Mouse (Mus musculus) lung, postnatal 36 days (tissue): Measurements from ENCODE around the gene Aurkb.
A peak's percentile ranks its signal among the peaks of the same experiment; 100 is the strongest.
"Not testable (repeated sequence)": the region's sequence is repeated elsewhere in the genome, so short reads cannot be mapped to it uniquely, and the experiment has no call there.

Experiments
- DNase-seq: peaks from one replicate; pipeline ENCODE4 v3.0.0; 2022; ENCODE audit warnings: mixed read lengths

Aurkb gene

DNA sequence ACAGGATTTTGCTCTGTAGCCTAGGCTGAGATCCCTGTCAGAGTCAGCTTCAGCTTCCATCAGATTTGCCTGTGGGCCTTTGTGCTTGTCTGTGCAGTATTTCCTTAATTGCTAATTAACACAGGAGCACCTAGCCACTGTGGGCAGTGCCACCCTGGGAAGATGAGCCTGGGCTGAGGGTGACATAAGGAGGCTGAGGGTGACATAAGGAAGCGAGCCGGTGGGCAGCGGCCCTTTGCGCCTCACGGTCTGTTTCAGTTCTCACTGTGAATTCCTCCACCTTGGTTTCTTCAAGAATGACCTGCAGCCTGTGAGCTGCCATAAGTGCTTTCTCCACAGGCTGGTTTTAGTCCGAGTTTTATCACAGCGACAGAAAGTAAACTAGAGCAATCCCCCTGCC, 36.2 kb downstream of the Aurkb start:
- no peak for DNase-seq

DNA sequence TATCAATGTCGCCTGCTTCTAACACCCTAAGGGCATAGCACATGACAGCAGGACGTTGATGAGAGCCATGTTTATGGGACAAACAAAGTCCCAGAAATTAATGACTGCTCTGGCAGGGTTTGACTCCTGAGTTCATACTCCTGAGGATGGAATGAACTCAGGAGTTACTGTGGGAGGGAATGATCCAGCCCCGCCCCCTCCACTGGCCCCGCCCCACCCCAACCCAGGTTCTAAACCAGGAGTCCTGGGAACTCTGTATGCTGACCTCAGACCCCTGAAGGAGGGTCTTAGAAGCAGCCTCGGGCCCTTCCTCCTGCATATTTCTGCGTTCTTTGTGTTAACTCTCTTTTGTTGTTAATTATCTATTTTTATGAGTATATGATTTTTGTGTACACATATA, 40.2 kb downstream of the Aurkb start:
- no peak for DNase-seq

DNA sequence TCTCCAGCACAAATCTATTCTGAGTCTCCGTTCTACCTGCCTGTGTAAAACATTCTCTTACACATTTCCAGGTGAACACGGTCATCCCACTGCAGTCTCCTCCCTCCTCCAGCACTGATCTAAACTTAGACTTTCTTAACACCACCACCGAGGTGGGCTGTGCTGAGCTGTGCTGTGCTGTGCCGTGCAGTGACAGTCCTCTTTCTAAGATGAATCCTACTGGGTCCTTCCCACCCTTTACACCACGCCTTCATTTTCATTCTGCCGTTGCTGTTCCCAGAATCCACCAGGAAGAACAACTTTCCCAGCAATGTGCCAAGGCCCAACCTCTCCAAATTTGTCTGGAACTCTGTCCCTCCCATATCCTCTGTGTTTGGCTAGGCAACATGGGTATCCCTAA, 40.9 kb downstream of the Aurkb start:
- DNase-seq: no peak

DNA sequence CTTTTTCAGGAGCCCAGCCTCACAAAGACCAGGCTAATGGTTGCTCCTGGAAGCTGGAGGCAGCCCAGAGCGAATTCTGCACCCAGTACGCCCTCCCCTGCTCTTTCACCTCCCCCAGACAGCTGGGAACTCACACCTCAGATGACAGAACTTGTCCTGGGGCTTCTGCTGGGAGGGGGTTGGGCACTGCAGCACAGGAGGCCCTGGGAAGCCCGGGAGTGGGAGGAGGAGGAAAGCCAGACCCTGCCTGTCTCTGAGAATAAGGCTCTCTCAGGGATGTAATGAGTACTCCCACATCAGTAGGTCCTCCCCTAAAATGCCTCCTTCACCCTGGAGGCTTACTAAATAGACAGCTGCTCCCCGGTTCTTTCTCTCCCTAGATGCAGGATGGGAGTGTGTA, 41.6 kb downstream of the Aurkb start:
- no peak for DNase-seq

DNA sequence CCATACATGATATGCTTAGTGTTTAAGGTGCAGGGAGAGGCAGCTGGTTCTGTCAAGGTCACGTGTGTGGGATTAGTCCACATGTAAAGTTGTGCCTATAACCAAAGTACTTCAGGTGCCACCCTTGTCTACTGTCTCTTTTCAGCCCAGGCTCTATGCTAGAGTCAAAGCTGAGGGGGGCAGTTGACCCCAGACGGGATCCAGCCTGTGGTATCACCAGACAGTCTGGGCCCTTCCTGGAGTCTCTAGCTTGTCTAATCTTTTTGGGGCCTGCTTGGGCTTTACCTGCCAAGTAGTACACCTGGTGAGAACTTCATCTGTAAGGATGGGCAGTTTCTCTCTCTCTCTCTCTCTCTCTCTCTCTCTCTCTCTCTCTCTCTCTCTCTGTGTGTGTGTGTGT, 42.1 kb downstream of the Aurkb start:
- DNase-seq: no peak

DNA sequence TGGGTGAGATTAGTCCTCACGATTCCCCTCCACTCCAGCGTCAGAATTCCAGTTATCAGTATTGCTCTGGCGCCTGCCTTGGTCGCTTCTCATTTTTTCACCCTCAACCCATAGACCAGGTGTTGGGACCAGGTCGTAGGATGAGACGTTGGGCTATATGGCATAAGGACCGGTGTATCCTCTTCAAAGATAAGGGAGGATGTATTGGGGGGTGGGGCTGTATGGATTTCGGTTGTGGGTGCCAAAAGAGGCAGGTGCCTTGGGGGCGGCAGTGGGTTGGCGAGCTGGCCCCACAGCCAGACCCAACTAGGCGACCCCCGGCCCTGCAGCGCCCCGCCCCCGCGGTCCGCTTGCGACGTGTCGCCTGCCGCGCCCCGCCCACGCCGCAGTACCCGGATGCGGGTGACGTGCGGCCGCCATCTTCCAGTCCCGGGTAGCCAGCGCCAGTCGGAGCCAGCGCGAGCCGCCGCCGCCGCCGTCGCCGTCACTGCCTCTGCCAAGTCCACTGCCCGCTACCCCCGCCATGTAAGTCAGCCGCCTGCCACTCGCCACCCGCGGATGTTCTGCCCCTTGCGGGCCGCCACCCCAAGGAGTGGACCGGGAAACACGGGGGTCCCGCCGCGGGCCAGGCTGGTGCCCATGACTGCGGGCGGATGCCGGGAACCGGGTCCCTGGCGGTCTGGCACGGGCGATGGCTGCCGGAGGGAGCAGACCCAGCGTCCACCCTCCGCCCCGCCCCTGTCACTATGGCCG, 42.8 kb downstream of the Aurkb start, which contains the start of gene Vamp2:
Gene Vamp2, plus strand, starts transcription at position 388 of the 753 bp plus-strand sequence.
- DNase-seq: peak; percentile 93

DNA sequence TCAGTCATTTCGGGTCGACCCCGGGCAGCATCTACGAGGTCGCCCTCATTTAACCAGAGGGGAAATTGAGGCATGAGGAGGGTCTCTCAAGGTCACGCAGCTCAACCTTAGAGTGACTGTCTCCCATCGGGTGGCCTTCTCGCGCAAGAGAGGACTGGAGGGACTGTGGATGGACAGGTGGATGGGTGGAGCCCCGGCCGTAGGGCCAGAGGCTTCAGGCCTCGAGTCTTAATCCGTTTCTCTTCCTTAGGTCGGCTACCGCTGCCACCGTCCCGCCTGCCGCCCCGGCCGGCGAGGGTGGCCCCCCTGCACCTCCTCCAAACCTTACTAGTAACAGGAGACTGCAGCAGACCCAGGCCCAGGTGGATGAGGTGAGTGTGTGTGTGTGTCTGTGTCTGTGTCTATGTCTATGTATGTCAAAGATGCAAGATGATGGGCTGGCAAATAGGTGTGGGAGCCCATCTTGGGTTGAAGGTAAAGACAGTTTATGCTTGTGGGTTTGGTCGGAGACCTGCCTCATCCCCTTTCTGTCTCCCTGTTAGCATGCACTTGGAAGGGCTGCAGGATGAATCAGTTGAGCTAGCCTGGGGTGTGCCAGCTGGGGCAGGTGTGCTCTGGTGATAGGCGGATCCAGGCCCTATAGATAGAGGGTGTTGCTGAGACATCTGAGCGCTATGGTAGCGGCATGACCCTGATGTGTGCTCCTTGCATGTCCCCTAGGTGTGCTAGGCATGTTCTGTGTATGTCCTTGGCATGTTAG, 43.6 kb downstream of the Aurkb start:
- DNase-seq: no peak

DNA sequence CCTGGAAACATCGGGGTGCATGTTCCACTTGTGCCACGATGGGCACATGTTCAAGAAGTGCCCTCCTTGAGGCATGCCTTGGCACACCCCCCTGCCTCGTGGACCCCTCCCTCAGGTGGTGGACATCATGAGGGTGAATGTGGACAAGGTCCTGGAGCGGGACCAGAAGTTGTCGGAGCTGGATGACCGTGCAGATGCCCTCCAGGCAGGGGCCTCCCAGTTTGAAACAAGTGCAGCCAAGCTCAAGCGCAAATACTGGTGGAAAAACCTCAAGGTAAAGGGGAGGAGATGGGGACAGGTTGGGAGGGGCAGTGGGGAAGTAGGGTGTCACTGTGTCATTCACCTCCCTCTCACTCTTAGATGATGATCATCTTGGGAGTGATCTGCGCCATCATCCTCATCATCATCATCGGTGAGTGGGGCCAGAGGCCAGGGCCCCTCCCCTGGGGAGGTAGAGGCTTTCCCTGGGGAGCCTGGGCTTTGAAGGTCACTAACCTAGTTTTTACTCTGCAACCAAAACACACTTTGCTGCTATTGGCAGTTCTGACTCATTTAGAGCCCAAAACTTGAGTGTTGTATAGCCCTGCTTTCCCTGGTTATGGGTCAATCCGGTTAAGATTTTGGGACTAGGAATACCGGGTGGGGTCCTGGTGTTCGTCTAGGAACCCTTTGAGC, 44.3 kb downstream of the Aurkb start:
- DNase-seq: no peak

DNA sequence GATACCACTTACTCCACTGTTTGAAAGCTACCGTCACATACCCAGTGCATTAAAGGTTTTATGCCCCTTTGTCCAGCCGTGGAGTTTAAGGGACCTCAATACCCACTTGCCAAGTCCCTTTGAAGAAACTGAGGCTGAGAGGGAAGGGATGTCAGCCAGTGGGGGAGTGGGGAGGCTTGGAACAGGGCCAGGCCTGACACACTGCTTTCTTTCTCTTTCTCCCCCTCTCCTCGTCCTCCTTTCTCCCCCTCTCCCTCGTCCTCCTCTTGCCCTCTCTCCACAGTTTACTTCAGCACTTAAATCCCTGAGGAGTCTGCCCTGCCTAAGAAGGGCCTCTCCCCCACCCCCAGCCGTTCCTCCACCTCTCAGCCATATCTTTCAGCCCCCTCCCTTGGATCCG, 44.9 kb downstream of the Aurkb start:
- DNase-seq: no peak

DNA sequence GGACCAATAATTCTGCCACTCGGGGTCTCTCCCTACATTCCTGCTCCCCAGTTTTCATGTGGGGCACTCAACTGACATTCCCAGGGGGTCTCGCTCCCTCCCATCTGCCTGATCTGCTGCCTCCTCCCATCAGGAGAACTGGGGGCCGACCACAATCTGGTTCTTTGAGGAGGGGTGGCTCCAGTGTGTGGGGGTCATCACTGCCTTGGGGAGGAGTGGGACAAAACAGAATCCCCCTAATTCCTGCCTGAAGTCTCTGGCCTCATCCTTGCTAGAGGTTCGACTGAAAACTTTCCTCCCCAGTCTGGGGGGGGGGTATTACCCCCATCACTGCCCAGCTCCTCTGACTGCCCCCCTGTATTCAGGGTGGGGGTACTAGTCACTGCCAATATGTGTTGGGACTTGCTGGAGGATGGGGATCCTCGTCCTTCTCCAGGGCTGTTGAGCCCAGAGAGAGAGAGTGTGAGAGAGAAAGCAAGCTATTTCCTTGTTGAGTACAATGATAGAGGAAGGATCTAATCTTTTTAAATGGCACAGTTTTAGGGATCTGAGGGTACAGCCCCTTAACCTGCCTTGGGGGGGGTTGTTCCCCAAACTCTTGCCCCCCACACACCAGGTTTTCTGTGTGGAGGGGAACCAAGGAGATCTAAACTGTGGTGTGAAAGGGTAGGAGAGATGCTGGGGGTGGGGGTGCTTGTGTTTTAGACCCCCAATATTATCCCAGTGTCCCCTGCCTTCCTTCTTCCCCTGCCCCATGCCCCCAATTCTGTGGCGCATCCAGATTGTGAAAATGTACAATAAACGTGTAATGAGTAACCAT, 46.3 kb downstream of the Aurkb start:
- DNase-seq: no peak

DNA sequence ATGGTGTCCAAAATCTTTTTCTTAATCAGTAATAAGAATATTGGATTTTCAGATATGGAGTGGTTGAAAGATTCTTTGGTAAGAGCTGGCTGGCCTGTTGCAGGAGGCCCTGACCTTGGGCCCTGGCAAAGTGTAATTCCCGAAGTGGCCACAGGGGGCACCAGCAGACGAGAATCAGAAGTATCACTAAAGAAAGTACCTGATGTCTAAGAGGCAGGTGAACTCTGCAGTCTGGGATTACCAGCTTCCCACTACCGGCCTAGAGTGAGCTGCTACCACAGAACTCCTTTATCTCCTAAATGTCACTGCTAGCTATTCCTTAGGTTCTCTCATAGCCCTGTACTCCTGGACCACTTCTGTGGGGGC, 46.9 kb downstream of the Aurkb start:
- DNase-seq: peak; percentile 97

DNA sequence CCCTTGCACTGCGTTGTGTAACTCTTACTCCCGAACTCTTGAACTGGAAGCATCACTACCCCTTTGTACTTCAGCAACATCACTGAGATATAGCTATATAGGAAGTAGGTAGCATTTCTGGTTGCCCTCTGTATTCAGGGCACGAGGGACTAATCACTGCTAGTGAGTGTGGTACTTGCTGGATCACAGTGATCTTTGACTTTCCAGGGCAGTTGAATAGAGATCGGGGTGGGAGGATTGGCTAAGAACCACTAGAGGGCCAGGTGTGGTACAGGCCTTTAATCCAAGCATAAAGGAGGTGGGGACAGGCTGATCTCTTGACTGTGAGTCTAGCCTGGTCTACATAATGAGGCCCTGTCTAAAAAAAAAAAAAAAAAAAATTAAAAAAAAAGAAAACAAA, 47.4 kb downstream of the Aurkb start:
- no peak for DNase-seq

DNA sequence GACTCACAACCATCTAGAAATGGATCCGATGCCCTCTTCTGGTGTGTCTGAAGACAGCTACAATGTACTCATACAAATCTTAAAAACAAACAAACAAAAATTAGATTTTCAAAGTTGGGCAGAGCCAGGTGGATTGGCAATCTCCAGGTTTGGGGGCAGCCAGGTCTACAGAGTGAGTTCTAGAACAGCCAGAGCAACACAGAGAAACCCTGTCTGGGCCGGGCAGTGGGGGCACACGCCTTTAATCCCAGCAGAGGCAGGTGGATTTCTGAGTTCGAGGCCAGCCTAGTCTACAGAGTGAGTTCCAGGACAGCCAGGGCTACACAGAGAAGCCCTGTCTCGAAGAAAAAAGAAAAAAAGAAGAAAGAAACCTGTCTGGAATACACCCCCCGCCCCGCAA, 48.4 kb downstream of the Aurkb start:
- not testable (repeated sequence) for DNase-seq

DNA sequence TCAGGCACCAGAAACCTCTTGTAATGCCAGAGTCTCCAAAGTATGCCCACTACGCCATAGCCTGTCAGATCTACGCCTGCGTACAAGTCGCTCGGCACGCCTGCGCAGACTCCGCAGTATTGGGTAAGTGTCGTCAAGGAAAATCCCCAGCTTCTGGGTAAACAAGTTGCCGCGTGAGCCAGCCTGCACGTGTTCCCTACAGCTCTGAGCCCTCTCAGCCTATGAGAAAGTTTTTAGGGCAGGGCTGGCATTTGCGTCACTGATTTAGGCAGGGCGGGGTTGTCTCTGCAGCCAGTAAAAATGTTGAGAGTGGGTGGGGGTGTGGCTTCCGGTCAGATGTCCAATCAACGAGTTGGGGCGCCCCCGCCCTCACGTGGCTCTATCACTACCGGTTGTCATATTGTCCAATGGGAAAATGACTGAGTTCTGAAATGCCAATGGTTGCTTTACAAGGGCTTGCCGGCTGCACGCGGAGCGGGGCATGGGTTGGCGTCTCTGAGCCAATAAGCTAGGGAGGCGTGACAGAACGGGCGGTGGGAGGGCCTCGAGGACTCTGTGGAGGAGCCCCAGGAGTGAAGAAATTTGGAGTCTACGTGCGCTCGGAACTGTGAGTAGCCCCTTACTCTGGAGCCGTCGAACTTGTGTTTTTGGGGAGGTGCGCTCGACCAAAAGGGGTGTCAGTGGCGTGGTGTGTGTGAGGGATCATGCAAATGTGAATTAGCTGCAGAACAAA, 49.4 kb downstream of the Aurkb start, which contains the start of gene Per1:
Gene Per1, plus strand, starts transcription at position 521 of the 733 bp plus-strand sequence.
- peak; percentile 100 for DNase-seq

DNA sequence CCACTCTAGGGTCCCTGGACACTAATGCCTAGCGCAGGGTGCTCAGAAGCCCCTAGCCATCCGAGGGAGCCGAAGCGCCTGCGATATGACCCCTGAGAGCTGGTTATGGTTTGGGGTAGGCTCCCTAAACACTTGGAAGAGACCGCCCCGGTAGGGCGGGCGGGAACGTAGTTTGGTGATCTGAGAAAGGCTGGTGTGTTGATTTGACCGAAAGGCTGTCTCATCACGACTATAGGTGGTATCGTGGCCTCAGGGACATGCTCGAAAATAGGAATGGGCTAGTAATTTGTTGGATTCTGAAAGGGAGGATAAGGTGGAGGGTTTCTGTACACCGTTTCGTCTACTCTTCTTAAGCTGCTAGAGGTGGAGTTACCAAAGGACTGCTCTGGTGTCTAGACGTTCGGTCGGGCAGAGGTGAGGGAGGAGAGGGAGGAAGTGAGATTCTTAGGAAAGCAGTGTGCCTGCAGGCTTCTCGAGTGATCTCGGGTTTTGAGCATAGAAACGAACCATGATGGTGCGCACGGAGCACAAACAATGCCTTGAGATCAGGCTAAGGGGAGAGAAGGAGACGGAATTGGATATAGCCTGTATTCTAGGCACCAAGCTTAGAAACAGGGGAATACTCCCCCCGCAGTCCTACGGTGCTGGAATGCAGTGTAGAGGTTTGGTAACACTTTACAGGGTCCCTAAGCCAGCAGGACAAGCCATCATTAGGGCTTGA, 50.2 kb downstream of the Aurkb start:
- peak; percentile 80 for DNase-seq

DNA sequence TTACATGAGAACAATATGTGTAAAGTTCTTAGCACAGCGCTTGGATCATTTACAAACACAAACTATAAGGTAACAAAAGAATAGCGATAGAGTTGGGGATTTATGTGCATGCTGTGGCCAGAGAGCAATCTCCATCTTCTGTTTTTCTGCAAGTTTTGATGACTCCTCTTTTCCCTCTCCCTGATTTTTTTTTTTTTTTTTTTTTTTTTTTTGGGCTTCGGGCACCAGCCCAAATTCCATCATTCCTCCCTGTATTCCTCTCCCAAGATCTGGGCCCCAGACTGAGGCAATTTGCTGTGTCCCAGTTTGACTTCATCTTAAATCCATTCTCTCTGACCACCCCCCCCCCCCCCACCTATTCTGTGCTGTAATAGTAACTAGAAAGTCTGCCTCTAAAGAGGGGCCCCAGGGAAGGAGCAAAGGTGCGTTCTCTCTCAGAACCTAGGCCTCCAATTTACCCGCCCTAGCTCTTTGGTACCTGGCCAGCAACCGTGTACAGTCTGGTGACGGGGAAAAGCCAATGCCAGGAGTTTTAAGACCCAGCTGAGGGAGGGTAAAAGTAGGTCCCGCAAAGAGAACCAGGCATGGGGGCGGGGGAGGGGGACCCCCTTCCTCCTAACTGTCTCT, 51.0 kb downstream of the Aurkb start:
- no peak for DNase-seq

DNA sequence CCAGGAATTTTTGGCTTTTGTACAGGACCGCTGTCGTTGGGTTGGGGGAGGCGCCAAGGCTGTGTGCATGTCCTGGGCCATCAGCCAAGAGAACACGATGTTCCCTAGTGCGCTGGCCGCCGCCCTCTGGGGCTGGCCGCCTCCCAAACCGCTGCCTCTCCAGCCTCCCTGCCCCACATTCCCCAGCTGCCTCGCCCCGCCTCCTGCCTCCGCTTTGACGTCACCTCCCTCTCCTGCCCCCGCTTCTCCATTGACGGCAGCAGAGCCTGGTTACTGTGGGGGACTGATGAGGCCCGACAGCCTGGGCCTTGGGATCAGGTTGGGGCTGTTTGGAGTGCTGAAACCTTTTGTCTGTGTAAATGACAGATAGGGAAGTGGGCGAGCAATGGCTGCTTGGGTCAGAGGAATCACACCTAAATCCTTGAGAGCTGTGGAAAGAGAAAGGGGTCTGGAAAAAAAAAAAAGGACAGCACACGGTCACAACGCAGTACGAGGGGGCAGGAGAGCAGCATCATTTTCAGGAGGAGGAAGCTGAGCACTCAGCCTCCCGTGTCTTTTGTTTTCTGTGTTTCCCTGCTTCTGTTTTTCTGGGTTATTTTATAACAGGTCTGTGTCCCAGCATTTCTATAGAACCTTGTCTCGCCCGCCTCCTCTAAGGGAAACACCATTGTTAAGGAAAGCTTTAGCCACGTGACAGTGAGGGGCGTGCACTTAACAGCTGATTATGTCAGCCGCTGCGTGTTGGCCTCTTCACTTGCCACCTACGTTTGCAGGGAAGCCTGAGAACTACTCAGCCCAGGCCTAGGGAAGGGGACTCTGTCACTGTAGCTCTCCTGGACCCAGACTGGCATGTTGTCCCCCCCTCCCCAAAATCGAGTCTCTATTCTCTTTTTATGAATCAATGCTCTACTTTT, 51.8 kb downstream of the Aurkb start:
- peak; percentile 100 for DNase-seq

DNA sequence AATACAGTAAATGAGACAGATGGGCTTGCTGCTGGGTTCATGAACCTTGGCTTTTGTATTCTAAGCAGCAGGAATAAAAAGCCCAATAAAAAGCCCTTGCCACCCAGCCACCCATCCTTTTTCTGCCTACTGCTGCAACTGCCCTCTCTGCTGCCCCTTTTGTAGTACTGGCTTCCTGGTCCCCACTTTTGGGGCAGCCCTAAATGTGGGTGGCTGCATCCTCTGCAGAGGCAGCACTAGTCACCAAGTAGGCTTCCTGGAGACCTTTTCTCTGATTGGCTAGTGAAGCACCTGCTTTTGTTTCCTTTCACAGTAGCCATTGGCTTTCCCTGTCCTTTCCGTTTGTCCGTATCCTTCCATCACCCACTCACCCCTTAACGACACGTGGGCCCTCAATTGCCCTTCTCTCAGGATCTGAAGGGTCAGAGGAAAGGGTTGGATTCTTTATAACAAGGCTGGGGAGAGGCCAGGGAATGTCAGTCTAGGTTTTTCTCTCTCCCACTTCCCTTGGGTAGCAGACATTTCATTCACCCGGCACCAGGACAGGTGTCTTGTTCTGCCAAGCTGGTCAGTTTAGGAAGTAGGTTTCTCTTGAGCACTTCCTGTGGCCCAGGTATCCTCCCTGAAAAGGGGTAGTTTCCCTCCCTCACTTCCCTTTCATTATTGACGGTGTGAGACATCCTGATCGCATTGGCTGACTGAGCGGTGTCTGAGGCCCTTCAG, 52.8 kb downstream of the Aurkb start:
- no peak for DNase-seq

DNA sequence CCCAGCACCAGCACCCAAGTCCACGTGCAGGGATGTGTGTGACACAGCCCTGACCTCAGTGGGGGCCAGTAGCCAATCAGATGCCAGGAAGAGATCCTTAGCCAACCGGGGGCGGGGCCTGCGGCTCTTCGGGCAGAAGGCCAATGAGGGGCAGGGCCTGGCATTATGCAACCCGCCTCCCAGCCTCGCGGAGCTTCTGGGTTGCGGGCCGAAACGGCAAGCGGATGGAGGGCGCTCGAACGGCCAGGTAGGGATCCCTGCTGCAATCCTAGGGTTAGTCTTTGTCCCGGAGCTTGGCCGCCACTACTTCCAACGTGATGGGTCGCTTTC, 53.3 kb downstream of the Aurkb start:
- peak; percentile 99 for DNase-seq
